Mouse (Mus musculus): Measurements from ENCODE around the gene Cd59b. TPM values are rescaled to one million over a fixed set of nuclear protein-coding genes. Genes with fewer than 3 reads are reported as not detected.
"Not testable (repeated sequence)": the region's sequence is repeated elsewhere in the genome, so short reads cannot be mapped to it uniquely, and the experiment has no call there.

Gene Cd59b
- polyA plus RNA-seq, 1 experiment from 2014 or later, result 6.3 TPM

DNA sequence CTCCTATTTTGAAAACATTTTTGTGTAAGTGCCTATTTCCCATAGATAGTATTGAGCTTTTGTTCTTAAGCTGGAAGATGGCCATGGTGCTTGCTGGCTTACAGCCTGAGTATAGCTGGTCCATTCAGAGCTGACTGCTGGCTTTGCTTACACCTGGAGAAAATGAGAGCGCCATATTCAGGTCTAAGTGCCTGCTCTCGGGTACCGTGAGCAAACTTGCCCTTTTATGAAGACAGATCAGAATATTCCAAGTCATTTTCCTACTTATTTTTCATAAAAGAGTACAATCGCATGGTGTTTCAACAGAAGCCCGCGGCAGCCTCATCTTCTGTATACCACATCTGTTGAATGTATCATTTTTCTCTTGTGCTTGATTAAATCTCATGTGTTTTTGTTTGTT lies 8.7 kb upstream of the Cd59b start:
- H3K36me3 ChIP-seq (ENCODE audit: insufficient read depth, low read length), result peaks cover 19% of the 10 kb centered on the region
- no peaks in the 10 kb centered on the region for H3K27me3 ChIP-seq (ENCODE audit: insufficient read depth, low read length)
- 95% methylated on average over 6 of the region's 6 CpGs for WGBS
- no peak overlapping the region for H3K27ac ChIP-seq (ENCODE audit: low read length)
- H3K9ac ChIP-seq (replicated peaks; ENCODE audit: low read length), result no peak overlapping the region
- no peaks in the 10 kb centered on the region for H3K9me3 ChIP-seq (ENCODE audit: low read length)
- no peak overlapping the region for H3K4me3 ChIP-seq (ENCODE audit: low read length)
- no peaks in the 10 kb centered on the region for H3K4me1 ChIP-seq (ENCODE audit: insufficient read depth, low read length)
- no peak for ATAC-seq (ENCODE audit: low FRiP score, low TSS enrichment)
- H3K4me2 ChIP-seq (replicated peaks; ENCODE audit: low read depth, low read length), result no peak overlapping the region

DNA sequence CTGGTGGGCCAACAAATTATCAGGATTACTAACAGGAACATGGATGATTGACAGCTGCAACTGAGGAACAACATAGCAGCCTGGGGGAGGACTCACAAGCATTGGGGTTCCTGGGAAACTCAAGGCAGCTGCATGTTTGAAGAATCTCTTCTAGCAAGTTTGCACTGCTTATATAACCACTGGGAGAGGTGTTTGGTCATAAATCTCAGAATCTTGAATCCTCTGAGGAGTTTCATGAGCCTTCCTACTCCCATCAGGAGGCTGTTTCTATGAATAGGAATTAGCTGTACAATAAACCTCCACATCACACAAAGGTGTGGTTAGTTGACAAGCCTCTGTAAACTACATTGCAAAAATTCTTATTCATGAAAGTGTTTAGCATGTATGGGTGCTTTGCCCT lies 7.0 kb upstream of the Cd59b start:
- Histone ChIP-seq H3K9ac (replicated peaks; ENCODE audit: low read length) (no peak overlapping the region), H3K9me3 (ENCODE audit: low read length) (no peaks in the 10 kb centered on the region), H3K4me3 (ENCODE audit: low read length) (no peak overlapping the region), H3K4me2 (replicated peaks; ENCODE audit: low read depth, low read length) (no peak overlapping the region), H3K27me3 (ENCODE audit: insufficient read depth, low read length) (no peaks in the 10 kb centered on the region), H3K27ac (ENCODE audit: low read length) (no peak overlapping the region), H3K4me1 (ENCODE audit: insufficient read depth, low read length) (no peaks in the 10 kb centered on the region), H3K36me3 (ENCODE audit: insufficient read depth, low read length) (peaks cover 19% of the 10 kb centered on the region)
- ATAC-seq (ENCODE audit: low FRiP score, low TSS enrichment), result no peak

- no peak for ATAC-seq (ENCODE audit: low FRiP score, low TSS enrichment)
- Histone ChIP-seq H3K4me1 (ENCODE audit: insufficient read depth, low read length) (no peaks in the 10 kb centered on the region), H3K4me3 (ENCODE audit: low read length) (no peak overlapping the region), H3K9me3 (ENCODE audit: low read length) (no peaks in the 10 kb centered on the region), H3K9ac (replicated peaks; ENCODE audit: low read length) (no peak overlapping the region), H3K27me3 (ENCODE audit: insufficient read depth, low read length) (no peaks in the 10 kb centered on the region), H3K27ac (ENCODE audit: low read length) (no peak overlapping the region), H3K4me2 (replicated peaks; ENCODE audit: low read depth, low read length) (no peak overlapping the region), H3K36me3 (ENCODE audit: insufficient read depth, low read length) (peaks cover 13% of the 10 kb centered on the region)
- 88% methylated on average over 2 of the region's 2 CpGs for WGBS
These were observed 5.5 kb upstream of the Cd59b start for GRCm38 (mm10) chr2:104064152-104064551.

GRCm38 (mm10) chr2:104065526-104065925 lies 4.1 kb upstream of the Cd59b start, which contains the start of gene Gm10912:
Gm10912 (plus strand) TSS chr2:104065826.
- H3K4me3 ChIP-seq (ENCODE audit: low read length); H3K4me2 ChIP-seq (replicated peaks; ENCODE audit: low read depth, low read length); H3K27ac ChIP-seq (ENCODE audit: low read length); H3K9me3 ChIP-seq (ENCODE audit: low read length); H3K9ac ChIP-seq (replicated peaks; ENCODE audit: low read length); H3K4me1 ChIP-seq (ENCODE audit: insufficient read depth, low read length); H3K36me3 ChIP-seq (ENCODE audit: insufficient read depth, low read length); H3K27me3 ChIP-seq (ENCODE audit: insufficient read depth, low read length); ATAC-seq (ENCODE audit: low FRiP score, low TSS enrichment): not testable (repeated sequence)
- WGBS, result 94% methylated on average over 5 of the region's 6 CpGs

DNA sequence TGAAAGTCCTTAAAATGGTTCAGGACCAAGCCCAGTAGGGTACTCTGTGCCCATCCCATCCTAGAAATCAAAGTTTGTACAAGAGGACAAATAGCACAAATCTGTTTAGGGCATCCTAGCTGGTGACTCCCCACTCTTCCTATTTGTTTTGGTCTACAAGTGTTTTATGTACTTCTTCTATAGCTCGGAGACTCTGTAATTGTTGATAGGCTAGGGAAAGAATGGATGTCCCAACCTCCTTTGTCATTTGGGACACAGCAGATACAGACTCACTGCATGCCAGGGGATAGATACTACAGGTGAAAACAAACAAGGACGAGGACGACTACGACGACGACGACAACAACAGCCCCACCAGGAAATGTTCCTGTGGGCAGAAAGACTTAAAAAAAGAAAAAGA lies 1.2 kb upstream of the Cd59b start, which contains the start of gene Gm10799:
Gene Gm10799, minus strand, starts transcription at position 101 of the 400 bp plus-strand sequence.
- not testable (repeated sequence) for H3K36me3 ChIP-seq (ENCODE audit: insufficient read depth, low read length); H3K4me1 ChIP-seq (ENCODE audit: insufficient read depth, low read length); H3K4me3 ChIP-seq (ENCODE audit: low read length); H3K4me2 ChIP-seq (replicated peaks; ENCODE audit: low read depth, low read length); H3K27me3 ChIP-seq (ENCODE audit: insufficient read depth, low read length); H3K9ac ChIP-seq (replicated peaks; ENCODE audit: low read length); H3K27ac ChIP-seq (ENCODE audit: low read length); H3K9me3 ChIP-seq (ENCODE audit: low read length); ATAC-seq (ENCODE audit: low FRiP score, low TSS enrichment)
- 84% methylated on average over 7 of the region's 7 CpGs for WGBS

- not testable (repeated sequence) for H3K27ac ChIP-seq (ENCODE audit: low read length); H3K4me2 ChIP-seq (replicated peaks; ENCODE audit: low read depth, low read length); H3K36me3 ChIP-seq (ENCODE audit: insufficient read depth, low read length); H3K9ac ChIP-seq (replicated peaks; ENCODE audit: low read length); H3K4me1 ChIP-seq (ENCODE audit: insufficient read depth, low read length); H3K27me3 ChIP-seq (ENCODE audit: insufficient read depth, low read length); H3K4me3 ChIP-seq (ENCODE audit: low read length); ATAC-seq (ENCODE audit: low FRiP score, low TSS enrichment); H3K9me3 ChIP-seq (ENCODE audit: low read length)
- 72% methylated on average over 5 of the region's 5 CpGs for WGBS
These were observed 8.6 kb downstream of the Cd59b start for GRCm38 (mm10) chr2:104078285-104078684.

DNA sequence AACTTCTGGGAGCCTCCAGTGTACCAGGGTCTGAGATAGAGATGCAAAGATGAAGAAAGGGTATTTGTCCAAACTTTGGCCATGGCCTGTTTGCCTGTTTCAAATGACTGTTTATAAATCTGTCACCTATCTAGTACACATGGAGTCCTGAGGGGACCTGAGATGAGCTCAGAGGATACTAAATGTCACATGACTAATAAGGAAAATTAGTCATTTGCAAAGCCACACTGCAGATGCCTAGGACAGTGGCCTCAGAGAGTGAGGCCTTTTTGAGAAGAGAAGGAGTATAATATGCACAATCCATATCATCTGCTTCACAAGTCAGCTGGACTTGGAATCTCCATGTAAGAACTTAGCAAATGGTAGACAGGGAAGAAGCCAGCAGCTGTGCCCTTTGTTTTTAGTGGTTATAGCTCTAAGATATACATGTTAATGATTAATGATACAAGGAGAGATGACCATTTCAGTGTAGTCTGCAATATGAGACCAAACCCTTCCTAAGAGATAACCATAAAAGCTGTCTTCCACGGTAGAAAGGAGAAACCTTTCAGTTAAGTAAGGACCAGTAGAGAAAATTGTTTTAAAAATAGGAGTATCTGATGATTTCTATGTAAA lies 11.9 kb downstream of the Cd59b start:
- not testable (repeated sequence) for H3K4me2 ChIP-seq (replicated peaks; ENCODE audit: low read depth, low read length); H3K4me1 ChIP-seq (ENCODE audit: insufficient read depth, low read length); H3K27me3 ChIP-seq (ENCODE audit: insufficient read depth, low read length); H3K9me3 ChIP-seq (ENCODE audit: low read length); H3K9ac ChIP-seq (replicated peaks; ENCODE audit: low read length); H3K27ac ChIP-seq (ENCODE audit: low read length); H3K36me3 ChIP-seq (ENCODE audit: insufficient read depth, low read length); H3K4me3 ChIP-seq (ENCODE audit: low read length); ATAC-seq (ENCODE audit: low FRiP score, low TSS enrichment)
- no CpG with 5 or more reads among the region's 1 CpGs for whole genome bisulfite sequencing

GRCm38 (mm10) chr2:104082474-104082873 lies 12.8 kb downstream of the Cd59b start:
- Histone ChIP-seq H3K4me1 (ENCODE audit: insufficient read depth, low read length) (no peaks in the 10 kb centered on the region), H3K36me3 (ENCODE audit: insufficient read depth, low read length) (no peaks in the 10 kb centered on the region), H3K9me3 (ENCODE audit: low read length) (no peaks in the 10 kb centered on the region), H3K27ac (ENCODE audit: low read length) (no peak overlapping the region), H3K9ac (replicated peaks; ENCODE audit: low read length) (no peak overlapping the region), H3K4me2 (replicated peaks; ENCODE audit: low read depth, low read length) (no peak overlapping the region), H3K4me3 (ENCODE audit: low read length) (no peak overlapping the region), H3K27me3 (ENCODE audit: insufficient read depth, low read length) (no peaks in the 10 kb centered on the region)
- ATAC-seq (ENCODE audit: low FRiP score, low TSS enrichment), result no peak; the same call in 1 of the 2 replicates

GRCm38 (mm10) chr2:104084027-104084426 lies 14.4 kb downstream of the Cd59b start:
- H3K4me3 ChIP-seq (ENCODE audit: low read length), result not testable (repeated sequence)

GRCm38 (mm10) chr2:104087562-104087961 lies 17.9 kb downstream of the Cd59b start:
- H3K27ac ChIP-seq (ENCODE audit: low read length); H3K36me3 ChIP-seq (ENCODE audit: insufficient read depth, low read length); H3K9me3 ChIP-seq (ENCODE audit: low read length); H3K9ac ChIP-seq (replicated peaks; ENCODE audit: low read length); H3K4me3 ChIP-seq (ENCODE audit: low read length); ATAC-seq (ENCODE audit: low FRiP score, low TSS enrichment); H3K4me2 ChIP-seq (replicated peaks; ENCODE audit: low read depth, low read length); H3K4me1 ChIP-seq (ENCODE audit: insufficient read depth, low read length); H3K27me3 ChIP-seq (ENCODE audit: insufficient read depth, low read length): not testable (repeated sequence)
- 75% methylated on average over 1 of the region's 1 CpGs for WGBS

More at GRCm38 (mm10) chr2:104084027-104084426, 14.4 kb downstream of the Cd59b start:
- H3K4me2 ChIP-seq (replicated peaks; ENCODE audit: low read depth, low read length); H3K9ac ChIP-seq (replicated peaks; ENCODE audit: low read length); H3K36me3 ChIP-seq (ENCODE audit: insufficient read depth, low read length); ATAC-seq (ENCODE audit: low FRiP score, low TSS enrichment); H3K27me3 ChIP-seq (ENCODE audit: insufficient read depth, low read length); H3K9me3 ChIP-seq (ENCODE audit: low read length); H3K27ac ChIP-seq (ENCODE audit: low read length); H3K4me1 ChIP-seq (ENCODE audit: insufficient read depth, low read length): not testable (repeated sequence)

Measured in kidney, embryonic 16.5 days (tissue).